Mouse (Mus musculus): ENCODE data around the gene Snx29. TPM values are rescaled to one million over a fixed set of nuclear protein-coding genes. Genes with fewer than 3 reads are reported as not detected.
"Not testable (repeated sequence)": the region's sequence is repeated elsewhere in the genome, so short reads cannot be mapped to it uniquely, and the experiment has no call there.

Snx29 gene
- total RNA-seq, 2 experiments from 2014 or later, result 6.2 to 9.0 TPM

GRCm38 (mm10) chr16:11511696-11512095 is 189.0 kb downstream of the Snx29 start:
- not testable (repeated sequence) for ATAC-seq (replicated peaks; ENCODE audit: low FRiP score, poor library complexity, severe bottlenecking)

- ATAC-seq (replicated peaks; ENCODE audit: low FRiP score, poor library complexity, severe bottlenecking), result no peak
Measured at GRCm38 (mm10) chr16:11516681-11517080, 194.0 kb downstream of the Snx29 start.

GRCm38 (mm10) chr16:11517385-11517784 is 194.7 kb downstream of the Snx29 start:
- no peak for ATAC-seq (replicated peaks; ENCODE audit: low FRiP score, poor library complexity, severe bottlenecking)

DNA sequence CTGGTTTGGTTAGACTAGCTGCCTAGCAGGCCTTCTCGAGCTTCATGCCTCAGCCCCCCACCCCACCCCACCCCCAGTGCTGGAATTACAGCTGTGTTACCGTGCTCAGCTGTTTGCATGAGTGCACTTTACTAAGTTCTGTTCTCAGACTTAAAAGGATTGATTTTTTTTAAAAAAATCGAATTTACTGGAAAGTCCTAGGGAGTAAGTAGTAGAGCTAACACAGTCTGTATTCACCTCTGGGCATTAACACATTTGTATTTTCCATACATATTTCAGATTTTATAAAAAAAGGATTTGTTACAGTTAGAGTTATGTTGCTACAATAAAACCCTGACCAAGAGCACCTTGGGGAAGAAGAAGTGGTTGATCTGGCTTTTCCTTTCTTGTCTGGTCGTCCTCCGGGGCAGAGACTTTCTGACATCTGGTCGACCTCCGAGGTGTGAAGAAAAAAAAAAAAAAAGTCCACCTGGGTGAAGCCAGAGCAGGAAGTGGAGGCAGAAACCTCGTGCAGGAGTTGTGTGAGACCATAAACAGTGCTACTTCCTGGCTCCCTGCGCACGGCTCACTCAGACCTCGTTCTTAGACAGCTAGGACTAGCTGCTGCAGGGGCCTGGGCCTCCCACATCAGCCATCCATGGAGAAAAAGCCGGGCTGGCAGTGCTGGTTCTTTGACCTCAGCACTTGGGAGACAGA is 196.2 kb downstream of the Snx29 start:
- ATAC-seq (replicated peaks; ENCODE audit: low FRiP score, poor library complexity, severe bottlenecking), result no peak

- ATAC-seq (replicated peaks; ENCODE audit: low FRiP score, poor library complexity, severe bottlenecking), result no peak
Measured at GRCm38 (mm10) chr16:11526104-11526786, 203.5 kb downstream of the Snx29 start.

GRCm38 (mm10) chr16:11526996-11527395 is 204.3 kb downstream of the Snx29 start:
- no peak for ATAC-seq (replicated peaks; ENCODE audit: low FRiP score, poor library complexity, severe bottlenecking)

DNA sequence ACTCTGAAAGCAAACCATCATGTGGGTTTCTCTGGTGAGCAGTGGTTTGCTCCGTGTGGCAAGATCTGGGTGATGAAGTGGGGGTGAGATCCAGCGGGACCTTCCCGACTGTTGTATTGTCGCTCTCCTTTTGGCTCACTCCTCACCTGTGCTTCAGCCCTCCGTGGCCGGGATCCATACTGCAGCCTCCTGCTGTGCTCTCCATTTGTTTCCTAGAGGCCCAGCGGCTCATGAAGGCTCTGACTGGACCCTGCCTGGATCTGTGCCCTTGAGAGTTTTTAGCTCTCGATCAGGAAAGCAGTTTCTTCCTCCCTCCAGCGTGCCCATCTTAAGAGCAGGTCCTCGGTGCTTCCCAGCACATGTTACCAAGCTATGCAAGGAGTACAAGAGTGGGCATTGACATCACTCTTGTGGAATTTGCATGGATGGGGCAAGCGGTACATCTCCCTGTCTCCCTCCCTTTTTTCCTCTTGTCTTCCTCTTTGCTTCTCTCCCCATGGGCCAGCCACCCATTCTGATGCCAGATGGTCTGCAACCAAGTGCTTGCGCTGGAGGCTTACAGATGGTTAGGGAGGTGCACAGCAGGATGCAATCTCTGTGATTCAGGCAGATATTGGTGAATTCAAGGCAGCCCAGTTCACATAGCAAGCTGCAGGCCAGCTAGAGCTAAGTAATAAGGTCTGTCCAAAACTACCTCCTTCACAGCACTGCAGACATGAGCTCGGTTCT is 207.9 kb downstream of the Snx29 start:
- no peak for ATAC-seq (replicated peaks; ENCODE audit: low FRiP score, poor library complexity, severe bottlenecking)

GRCm38 (mm10) chr16:11531441-11531840 is 208.7 kb downstream of the Snx29 start:
- ATAC-seq (replicated peaks; ENCODE audit: low FRiP score, poor library complexity, severe bottlenecking), result no peak

DNA sequence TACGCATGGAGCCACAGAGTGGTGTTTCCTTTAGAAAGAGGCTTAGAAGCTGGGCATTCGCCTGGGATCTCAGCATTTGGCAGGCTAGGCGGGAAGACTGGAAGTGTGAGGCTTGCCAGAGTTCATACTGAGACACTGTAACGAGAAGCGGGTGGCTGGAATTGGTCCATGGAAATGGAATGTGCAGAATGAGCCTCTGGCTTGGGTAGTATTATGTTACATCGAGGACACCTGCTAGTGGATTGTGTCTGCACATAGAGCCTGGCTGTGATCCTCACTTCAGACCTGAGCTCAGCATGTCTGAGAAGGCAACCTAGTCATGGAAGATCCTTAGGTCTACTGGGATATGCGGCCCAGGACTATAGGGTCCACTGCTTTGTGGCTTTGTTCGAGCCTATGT is 209.9 kb downstream of the Snx29 start:
- ATAC-seq (replicated peaks; ENCODE audit: low FRiP score, poor library complexity, severe bottlenecking), result no peak

GRCm38 (mm10) chr16:11533441-11533840 is 210.7 kb downstream of the Snx29 start:
- no peak for ATAC-seq (replicated peaks; ENCODE audit: low FRiP score, poor library complexity, severe bottlenecking)

GRCm38 (mm10) chr16:11537663-11538062 is 215.0 kb downstream of the Snx29 start:
- no peak for ATAC-seq (replicated peaks; ENCODE audit: low FRiP score, poor library complexity, severe bottlenecking)

DNA sequence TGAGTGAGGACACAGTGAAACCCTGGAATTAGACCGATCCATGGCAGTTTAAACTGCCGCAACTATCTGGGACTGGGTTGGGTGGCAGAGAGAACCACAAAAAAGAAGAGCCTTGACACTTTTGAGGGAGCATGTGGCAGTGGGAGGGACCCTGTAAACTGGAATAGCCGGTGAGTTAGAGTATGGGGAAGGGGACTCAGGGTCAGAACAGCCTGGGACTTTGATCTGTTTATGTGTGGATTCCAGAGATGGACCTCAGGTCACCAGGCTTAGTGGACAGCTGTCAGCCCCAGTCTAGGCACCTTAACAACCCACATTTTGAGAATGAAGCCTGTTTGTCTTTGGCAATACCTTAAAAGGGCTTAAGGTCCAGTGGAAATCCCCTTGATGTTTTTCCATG is 215.5 kb downstream of the Snx29 start:
- ATAC-seq (replicated peaks; ENCODE audit: low FRiP score, poor library complexity, severe bottlenecking), result no peak

GRCm38 (mm10) chr16:11540961-11541360 is 218.3 kb downstream of the Snx29 start:
- no peak for ATAC-seq (replicated peaks; ENCODE audit: low FRiP score, poor library complexity, severe bottlenecking)

- no peak for ATAC-seq (replicated peaks; ENCODE audit: low FRiP score, poor library complexity, severe bottlenecking)
Measured at GRCm38 (mm10) chr16:11541769-11542168, 219.1 kb downstream of the Snx29 start.

- no peak for ATAC-seq (replicated peaks; ENCODE audit: low FRiP score, poor library complexity, severe bottlenecking)
Measured at GRCm38 (mm10) chr16:11550043-11550725, 227.5 kb downstream of the Snx29 start.

DNA sequence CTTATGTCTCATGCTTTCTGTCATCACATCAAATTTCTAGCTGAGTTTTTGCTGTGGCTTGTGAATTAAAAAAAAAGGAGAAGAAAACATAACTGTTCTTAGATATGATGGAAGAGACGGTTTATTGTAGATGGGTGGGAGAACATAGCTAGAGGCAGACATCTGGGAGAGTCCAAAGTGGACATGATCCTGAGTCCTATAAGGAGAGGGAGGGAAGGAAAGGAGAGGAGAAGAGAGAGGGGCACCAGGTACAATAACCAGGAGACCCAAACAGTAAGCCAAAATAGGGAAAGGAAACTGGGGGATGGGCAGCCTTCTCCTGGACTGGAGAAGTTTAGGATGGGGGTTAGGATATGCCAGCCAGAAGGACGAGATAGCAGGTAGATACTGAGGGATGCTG is 239.0 kb downstream of the Snx29 start:
- no peak for ATAC-seq (replicated peaks; ENCODE audit: low FRiP score, poor library complexity, severe bottlenecking)

DNA sequence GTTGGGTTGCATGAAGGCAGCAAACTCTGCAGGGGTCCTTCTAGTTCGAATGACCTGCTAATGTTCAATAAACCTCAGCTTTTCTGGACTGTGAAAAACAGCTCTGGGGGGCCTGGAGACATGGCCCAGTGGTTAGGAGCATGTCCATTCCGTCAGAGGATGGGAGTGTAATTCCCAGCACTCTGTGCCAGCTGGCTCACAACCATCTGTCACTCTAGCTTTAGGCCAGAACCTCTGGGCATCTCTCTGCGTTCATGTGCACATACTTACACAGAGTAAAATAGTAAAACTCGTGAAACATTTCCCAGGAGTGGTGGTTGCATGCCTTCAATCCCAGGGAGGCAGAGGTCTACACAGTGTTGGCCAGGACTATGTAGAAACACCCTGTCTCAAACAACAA is 241.1 kb downstream of the Snx29 start:
- no peak for ATAC-seq (replicated peaks; ENCODE audit: low FRiP score, poor library complexity, severe bottlenecking)

- ATAC-seq (replicated peaks; ENCODE audit: low FRiP score, poor library complexity, severe bottlenecking), result no peak
Measured at GRCm38 (mm10) chr16:11565126-11565525, 242.4 kb downstream of the Snx29 start.

GRCm38 (mm10) chr16:11567594-11567993 is 244.9 kb downstream of the Snx29 start:
- ATAC-seq (replicated peaks; ENCODE audit: low FRiP score, poor library complexity, severe bottlenecking), result no peak

GRCm38 (mm10) chr16:11568095-11568494 is 245.4 kb downstream of the Snx29 start:
- no peak for ATAC-seq (replicated peaks; ENCODE audit: low FRiP score, poor library complexity, severe bottlenecking)
